Mouse (Mus musculus) embryonic facial prominence, embryonic 15.5 days (tissue): ENCODE results near the gene Rpl37a. TPM values are rescaled to one million over a fixed set of nuclear protein-coding genes. Genes with fewer than 3 reads are reported as not detected.

Source experiments
- polyA plus RNA-seq: library from polyadenylated mRNA; unstranded; fragments of >200 nt; fragmentation: Nextera tagmentation; extraction: Ambion mirVana; gene quantifications from 2 replicates; pipeline ENCODE4 v1.2.1, GENCODE M21; 2015

The Rpl37a gene
- polyA plus RNA-seq, 1 experiment from 2014 or later, result 1,967 TPM

Other genes with a start within 250 kb of the Rpl37a start
- 0.17 and 0.27 TPM in 2 replicates for gene March4, start 174.4 kb upstream of the Rpl37a start, polyA plus RNA-seq
- 21.0 and 24.8 TPM in 2 replicates for gene Smarcal1, start 128.0 kb upstream of the Rpl37a start, polyA plus RNA-seq
- gene Ankar, start 10.7 kb upstream of the Rpl37a start, polyA plus RNA-seq, result not detected in 2 replicates
- 728 and 790 TPM in 2 replicates for gene Igfbp2, start 113.2 kb downstream of the Rpl37a start, polyA plus RNA-seq
- gene Igfbp5, start 163.6 kb downstream of the Rpl37a start, polyA plus RNA-seq, result 127 and 131 TPM in 2 replicates